Mouse (Mus musculus) lung, adult 2 months (tissue): ENCODE results near the gene Adcy9.

Experiments
- CTCF ChIP-seq: fragments of 200-500 bp; IDR thresholded peaks from 2 replicates; pipeline ENCODE4 v1.5.1; 2011; ENCODE audit warnings: mild to moderate bottlenecking, low read length, control low read depth; ENCODE audit not compliant: insufficient read depth
- POLR2A ChIP-seq: fragments of 200-500 bp; IDR thresholded peaks from 2 replicates; pipeline ENCODE4 v1.6.1; 2011; ENCODE audit warnings: low read depth, mild to moderate bottlenecking, control low read depth, low read length, borderline replicate concordance; ENCODE audit errors: extremely low read depth

DNA sequence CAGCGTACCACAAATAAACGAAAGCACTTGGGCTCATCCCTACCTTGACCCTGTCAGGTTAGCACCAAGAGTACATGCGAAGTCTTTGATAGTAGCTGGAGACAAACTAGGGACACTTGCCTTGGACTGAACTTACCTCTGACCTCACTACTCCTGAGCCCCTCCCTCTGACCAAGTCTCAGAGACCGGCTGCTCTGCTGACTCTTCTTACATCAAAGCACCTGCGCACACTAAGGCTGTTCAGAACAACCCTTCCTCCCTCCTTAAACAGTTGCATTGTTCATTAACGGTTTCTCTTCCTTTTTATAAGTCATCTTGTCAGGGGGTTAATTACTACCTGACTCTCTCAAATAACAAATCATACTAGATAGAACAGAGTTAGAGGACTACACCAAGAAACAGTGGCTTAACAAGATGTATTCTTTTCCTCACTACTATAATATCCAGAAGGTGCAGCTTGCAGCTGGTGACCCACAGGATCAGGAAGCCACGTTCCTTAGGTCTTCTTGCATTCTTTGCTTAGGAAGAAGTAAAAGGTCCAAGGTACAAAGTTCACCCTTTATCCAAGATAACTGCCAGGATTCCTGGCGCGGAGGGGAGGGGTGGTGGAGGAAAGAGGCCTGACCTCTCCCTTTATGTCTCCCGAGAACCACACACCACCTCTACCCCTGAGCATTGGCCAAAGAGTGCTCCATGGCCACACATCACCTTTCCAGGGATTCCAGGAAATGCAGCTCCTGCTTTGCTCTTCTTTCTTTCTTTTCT is 19.2 kb upstream of the Adcy9 start:
- no peak for TF ChIP-seq CTCF
- TF ChIP-seq POLR2A: no peak
